Comparison of ENCODE assay signal across 9 mouse cellular contexts in the genomic region with DNA sequence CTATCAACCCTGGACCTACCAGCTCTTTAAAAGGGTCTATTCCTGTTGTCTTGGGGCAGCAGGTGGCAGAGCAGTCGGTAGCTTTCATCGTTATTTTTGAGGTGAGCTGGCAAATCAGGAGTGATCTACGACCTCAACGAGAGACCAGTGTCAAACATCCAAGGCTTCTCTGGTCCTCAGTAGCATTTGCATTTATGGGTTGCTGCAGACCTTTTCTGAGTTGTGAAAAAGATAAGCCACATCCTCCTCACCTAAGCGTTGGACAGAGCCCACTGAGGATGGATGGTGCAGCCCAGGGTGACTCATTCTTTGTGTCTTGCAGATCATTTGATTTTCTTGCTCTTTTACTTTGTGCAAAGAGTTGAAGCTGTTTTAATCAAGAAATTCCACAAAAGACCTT. TPM values are rescaled to one million over a fixed set of nuclear protein-coding genes. Genes with fewer than 3 reads are reported as not detected.
DNase-seq lines count a peak whose midpoint lies in the region; ATAC-seq and TF ChIP-seq lines count a peak whose summit lies in the region.
"Had no signal": no experiment of that assay in that cellular context is flagged by ENCODE, and none has a peak within 500 bp of the region (broad histone marks: within the 10 kb centered on the region; RNA-seq: fewer than 3 reads in every experiment).

No protein-coding gene starts in this region.

- H3K9ac ChIP-seq in heart, embryonic 14.5 days (ENCODE audit: low read length): peak overlapping the region; percentile 90
- 0 out of 2 replicates have a peak overlapping the region, but pooled peaks have one; percentile 13 for H3K9ac ChIP-seq in ES-E14 (ENCODE audit: insufficient read depth, low read depth, low read length, poor library complexity, severe bottlenecking)
- H3K9ac ChIP-seq in forebrain, embryonic 12.5 days: peak overlapping the region; percentile 26
- peak overlapping the region; percentile 59 for H3K9ac ChIP-seq in liver, embryonic 11.5 days (ENCODE audit: low read depth, low read length)
- H3K9ac ChIP-seq in stomach, embryonic 14.5 days (replicated peaks; ENCODE audit: low read depth, low read length): peak overlapping the region; percentile 87; the same call in 1 of the 2 replicates

- no peaks in the 10 kb centered on the region for H3K9me3 ChIP-seq in heart, embryonic 14.5 days (ENCODE audit: control insufficient read depth, low read length)
- H3K9me3 ChIP-seq in ES-E14 (ENCODE audit: control insufficient read depth, insufficient read depth, low read depth, low read length): no peaks in the 10 kb centered on the region
- H3K9me3 ChIP-seq in forebrain, embryonic 12.5 days: no peaks in the 10 kb centered on the region
- H3K9me3 ChIP-seq in liver, embryonic 11.5 days (ENCODE audit: control insufficient read depth, low read length): no peaks in the 10 kb centered on the region
- H3K9me3 ChIP-seq in stomach, embryonic 14.5 days (ENCODE audit: control insufficient read depth, low read depth, low read length): no peaks in the 10 kb centered on the region

- peak overlapping the region; percentile 96 for H3K4me2 ChIP-seq in heart, embryonic 14.5 days (ENCODE audit: low read length)
- H3K4me2 ChIP-seq in forebrain, embryonic 12.5 days: peak overlapping the region; percentile 61
- peak overlapping the region; percentile 72 for H3K4me2 ChIP-seq in liver, embryonic 11.5 days
- H3K4me2 ChIP-seq in stomach, embryonic 14.5 days (replicated peaks; ENCODE audit: low read depth, low read length): peak overlapping the region; percentile 91

- peak overlapping the region; percentile 2 to 90; a peak in 1 of 4 replicates for H3K27ac ChIP-seq in heart, embryonic 14.5 days (replicated peaks in 1 of 2; ENCODE audit: control insufficient read depth in 1 of 2, insufficient read depth in 1 of 2, low read depth in 2 of 2, low read length in 2 of 2)
- H3K27ac ChIP-seq in ES-E14 (ENCODE audit: insufficient read depth, low read depth, low read length, poor library complexity, severe bottlenecking): no peak overlapping the region
- H3K27ac ChIP-seq in forebrain, embryonic 12.5 days: 0 out of 2 replicates have a peak overlapping the region, but pooled peaks have one; percentile 80
- H3K27ac ChIP-seq in liver, embryonic 11.5 days (ENCODE audit: low read depth, low read length): peak overlapping the region; percentile 73; the same call in 1 of the 2 replicates
- H3K27ac ChIP-seq in stomach, embryonic 14.5 days (ENCODE audit: low read length): no peak overlapping the region

- WGBS in heart, embryonic 14.5 days: 6% methylated on average over 5 of the region's 5 CpGs
- 11% methylated on average over 5 of the region's 5 CpGs for WGBS in forebrain, embryonic 12.5 days
- 7% methylated on average over 5 of the region's 5 CpGs for WGBS in liver, embryonic 11.5 days
- 9% methylated on average over 5 of the region's 5 CpGs for WGBS in stomach, embryonic 14.5 days

- H3K4me3 ChIP-seq in heart, embryonic 14.5 days (ENCODE audit: control insufficient read depth in 1 of 2, insufficient read depth in 1 of 2, low read depth in 1 of 2, low read length in 2 of 2): peak overlapping the region; percentile 89 to 97
- H3K4me3 ChIP-seq in ES-E14 (ENCODE audit: insufficient read depth in 1 of 2, low read depth in 1 of 2, low read length in 2 of 2, poor library complexity in 1 of 2, severe bottlenecking in 1 of 2): peak overlapping the region; percentile 82 to 95
- peak overlapping the region; percentile 91 for H3K4me3 ChIP-seq in forebrain, embryonic 12.5 days (replicated peaks)
- H3K4me3 ChIP-seq in liver, embryonic 11.5 days (ENCODE audit: low read depth, low read length): peak overlapping the region; percentile 74
- peak overlapping the region; percentile 95 for H3K4me3 ChIP-seq in stomach, embryonic 14.5 days (ENCODE audit: low read depth, low read length)

- intact Hi-C loops in heart, postnatal 14 days (cut with DNase I): no loop called here

- in situ Hi-C loops in ES-E14 (cut with MboI; ENCODE audit: low sequenced_read_pairs in 2 of 2, unreplicated experiment in 2 of 2): no loop called here

- peaks cover 3 to 5% of the 10 kb centered on the region in 2 experiments for H3K4me1 ChIP-seq in heart, embryonic 14.5 days (ENCODE audit: control insufficient read depth in 2 of 2, insufficient read depth in 2 of 2, low read length in 2 of 2)
- H3K4me1 ChIP-seq in ES-E14 (ENCODE audit: control insufficient read depth in 2 of 2, insufficient read depth in 2 of 2, low read length in 2 of 2, poor library complexity in 1 of 2): 0 out of 4 replicates have a peak, but pooled peaks cover 0 to 5% of the 10 kb centered on the region in 2 experiments
- H3K4me1 ChIP-seq in forebrain, embryonic 12.5 days: peaks cover 14% of the 10 kb centered on the region
- H3K4me1 ChIP-seq in liver, embryonic 11.5 days (replicated peaks; ENCODE audit: control insufficient read depth, insufficient read depth, low read length): 0 out of 2 replicates have a peak, but pooled peaks cover 3% of the 10 kb centered on the region
- H3K4me1 ChIP-seq in stomach, embryonic 14.5 days (ENCODE audit: control insufficient read depth, insufficient read depth, low read length): peaks cover 4% of the 10 kb centered on the region; the same call in 1 of the 2 replicates

- no peak for DNase-seq in heart, postnatal 14 days
- DNase-seq in ES-E14 (ENCODE audit: low read depth, low spot score): no peak
- DNase-seq in liver, embryonic 11.5 days (ENCODE audit: low spot score): peak; percentile 32
- DNase-seq in urinary bladder, postnatal 10 days (ENCODE audit: low spot score): no peak
- no peak for DNase-seq in layer of hippocampus, adult 9-11 months

- H3K36me3 ChIP-seq in heart, embryonic 14.5 days (ENCODE audit: control insufficient read depth, insufficient read depth, low read length): no peaks in the 10 kb centered on the region
- H3K36me3 ChIP-seq in ES-E14 (ENCODE audit: control insufficient read depth, insufficient read depth, low read length, poor library complexity, severe bottlenecking): no peaks in the 10 kb centered on the region
- no peaks in the 10 kb centered on the region for H3K36me3 ChIP-seq in forebrain, embryonic 12.5 days (replicated peaks)
- H3K36me3 ChIP-seq in liver, embryonic 11.5 days (ENCODE audit: control insufficient read depth, insufficient read depth, low read length): no peaks in the 10 kb centered on the region
- H3K36me3 ChIP-seq in stomach, embryonic 14.5 days (ENCODE audit: control insufficient read depth, insufficient read depth, low read length): no peaks in the 10 kb centered on the region

- H3K27me3 ChIP-seq in heart, embryonic 14.5 days (ENCODE audit: control insufficient read depth, insufficient read depth, low read length): no peaks in the 10 kb centered on the region
- H3K27me3 ChIP-seq in forebrain, embryonic 12.5 days: no peaks in the 10 kb centered on the region
- H3K27me3 ChIP-seq in liver, embryonic 11.5 days (replicated peaks; ENCODE audit: control insufficient read depth, insufficient read depth, low read length): no peaks in the 10 kb centered on the region
- H3K27me3 ChIP-seq in stomach, embryonic 14.5 days (ENCODE audit: control insufficient read depth, insufficient read depth, low read length): no peaks in the 10 kb centered on the region
- H3K27me3 ChIP-seq: Patski had no signal

- no peak for ATAC-seq in heart, embryonic 14.5 days (ENCODE audit: insufficient number of reproducible peaks, insufficient read depth, low FRiP score, low read depth)
- ATAC-seq in forebrain, embryonic 12.5 days (ENCODE audit: low FRiP score): peak; percentile 9; the same call in 1 of the 2 replicates
- 0 out of 2 replicates have a peak, but pooled peaks have one; percentile 9 for ATAC-seq in liver, embryonic 11.5 days (replicated peaks; ENCODE audit: low FRiP score)
- no peak for ATAC-seq in stomach, embryonic 14.5 days (ENCODE audit: insufficient number of reproducible peaks, insufficient read depth, low FRiP score, low read depth)

TF ChIP-seq in ES-E14, 5 proteins besides CTCF, POLR2A, EP300 and RAD21 (continues in another document):
- TF ChIP-seq HCFC1 (IDR thresholded peaks at IDR 0.05; ENCODE audit: borderline replicate concordance, insufficient read depth, low read length) (no peak), CHD2 (IDR thresholded peaks at IDR 0.05; ENCODE audit: low read depth, low read length) (no peak), MAFK (IDR thresholded peaks at IDR 0.05; ENCODE audit: insufficient read depth, low read depth, low read length) (no peak)

RNA-seq across cellular contexts. Expression of a gene that starts 0.5 kb away (rescaled TPM):
- 73.0 and 73.6 TPM in 2 replicates for polyA plus RNA-seq in heart, embryonic 14.5 days (2014; fragmentation: Nextera tagmentation; extraction: Ambion mirVana)
- 100 to 1,000 TPM in 1 of 2 experiments, 10 to 100 TPM in 1; 97.9 to 100 TPM for total RNA-seq in heart, postnatal 14 days (2021)
- total RNA-seq in ES-E14 (2012; rRNA removed): 41.7 and 57.2 TPM in 2 replicates
- polyA plus RNA-seq in forebrain, embryonic 12.5 days (2016; fragmentation: Nextera tagmentation; extraction: Ambion mirVana): 27.7 and 36.6 TPM in 2 replicates
- 23.6 and 24.1 TPM in 2 replicates for polyA plus RNA-seq in liver, embryonic 11.5 days (2014; fragmentation: Nextera tagmentation; extraction: Ambion mirVana)
- polyA plus RNA-seq in stomach, embryonic 14.5 days (2014; fragmentation: Nextera tagmentation; extraction: Ambion mirVana): 73.7 and 78.6 TPM in 2 replicates

RNA-seq across cellular contexts. Expression of a gene that starts 0.9 kb away (rescaled TPM):
- polyA plus RNA-seq in heart, embryonic 14.5 days (2014; fragmentation: Nextera tagmentation; extraction: Ambion mirVana): 8.7 TPM in 2 replicates
- 10 to 100 TPM; 10.8 to 11.9 TPM for total RNA-seq in heart, postnatal 14 days (2021)
- total RNA-seq in ES-E14 (2012; rRNA removed): 7.7 and 10.0 TPM in 2 replicates
- polyA plus RNA-seq in forebrain, embryonic 12.5 days (2016; fragmentation: Nextera tagmentation; extraction: Ambion mirVana): 7.6 and 9.0 TPM in 2 replicates
- polyA plus RNA-seq in liver, embryonic 11.5 days (2014; fragmentation: Nextera tagmentation; extraction: Ambion mirVana): 18.6 and 23.4 TPM in 2 replicates
- 20.2 and 24.3 TPM in 2 replicates for polyA plus RNA-seq in stomach, embryonic 14.5 days (2014; fragmentation: Nextera tagmentation; extraction: Ambion mirVana)

RNA-seq across cellular contexts. Expression of a gene that starts 34.3 kb away (rescaled TPM):
- polyA plus RNA-seq in heart, embryonic 14.5 days (2014; fragmentation: Nextera tagmentation; extraction: Ambion mirVana): 45.2 and 50.1 TPM in 2 replicates
- 10 to 100 TPM; 34.0 to 34.7 TPM for total RNA-seq in heart, postnatal 14 days (2021)
- total RNA-seq in ES-E14 (2012; rRNA removed): 9.6 and 10.5 TPM in 2 replicates
- polyA plus RNA-seq in forebrain, embryonic 12.5 days (2016; fragmentation: Nextera tagmentation; extraction: Ambion mirVana): 35.0 and 38.2 TPM in 2 replicates
- 32.8 and 35.3 TPM in 2 replicates for polyA plus RNA-seq in liver, embryonic 11.5 days (2014; fragmentation: Nextera tagmentation; extraction: Ambion mirVana)
- 36.1 and 38.4 TPM in 2 replicates for polyA plus RNA-seq in stomach, embryonic 14.5 days (2014; fragmentation: Nextera tagmentation; extraction: Ambion mirVana)

RNA-seq across cellular contexts. Expression of a gene that starts 38.6 kb away (rescaled TPM):
- 30.0 and 32.7 TPM in 2 replicates for polyA plus RNA-seq in heart, embryonic 14.5 days (2014; fragmentation: Nextera tagmentation; extraction: Ambion mirVana)
- 10 to 100 TPM; 27.4 to 27.7 TPM for total RNA-seq in heart, postnatal 14 days (2021)
- total RNA-seq in ES-E14 (2012; rRNA removed): 12.2 and 15.0 TPM in 2 replicates
- polyA plus RNA-seq in forebrain, embryonic 12.5 days (2016; fragmentation: Nextera tagmentation; extraction: Ambion mirVana): 9.4 and 10.5 TPM in 2 replicates
- polyA plus RNA-seq in liver, embryonic 11.5 days (2014; fragmentation: Nextera tagmentation; extraction: Ambion mirVana): 35.7 and 36.5 TPM in 2 replicates
- polyA plus RNA-seq in stomach, embryonic 14.5 days (2014; fragmentation: Nextera tagmentation; extraction: Ambion mirVana): 27.7 and 29.8 TPM in 2 replicates

Comparison
In these comparisons a context has a peak if more than half of its experiments do, and no peak if none do; other contexts are left out.
1. ATAC-seq: peak in forebrain, embryonic 12.5 days (single experiment) and liver, embryonic 11.5 days (single experiment); none in heart, embryonic 14.5 days (single experiment) and stomach, embryonic 14.5 days (single experiment).
2. H3K27ac ChIP-seq: peak in heart, embryonic 14.5 days (2 of 2), forebrain, embryonic 12.5 days (single experiment) and liver, embryonic 11.5 days (single experiment); none in ES-E14 (single experiment) and stomach, embryonic 14.5 days (single experiment).
3. H3K9ac ChIP-seq: peak in every context shown above with its lines; median percentile 90 in heart, embryonic 14.5 days; 87 in stomach, embryonic 14.5 days; 59 in liver, embryonic 11.5 days; 26 in forebrain, embryonic 12.5 days; 13 in ES-E14.
4. Peak in every context shown above with its lines, with median percentiles within 50 percentile points of each other: H3K4me2 ChIP-seq and H3K4me3 ChIP-seq.